Mouse (Mus musculus): ENCODE results near the gene Tceanc2.

Tceanc2 gene

GRCm38 (mm10) chr4:107178830-107179490 lies at the start of gene Tceanc2:
TSS of gene Tceanc2 (minus strand) at chr4:107179116.
- peak; percentile 46 for DNase-seq

- DNase-seq: no peak
Measured at GRCm38 (mm10) chr4:107226313-107226712, 47.4 kb upstream of the Tceanc2 start.

GRCm38 (mm10) chr4:107223225-107224204 lies 44.6 kb upstream of the Tceanc2 start:
- peak; percentile 13 for DNase-seq

GRCm38 (mm10) chr4:107221524-107221923 lies 42.6 kb upstream of the Tceanc2 start:
- DNase-seq: peak; percentile 8

GRCm38 (mm10) chr4:107217574-107217973 lies 38.7 kb upstream of the Tceanc2 start:
- no peak for DNase-seq

- no peak for DNase-seq
Measured at GRCm38 (mm10) chr4:107213279-107214011, 34.5 kb upstream of the Tceanc2 start.

GRCm38 (mm10) chr4:107211936-107212335 lies 33.0 kb upstream of the Tceanc2 start:
- DNase-seq: no peak

GRCm38 (mm10) chr4:107211465-107211864 lies 32.5 kb upstream of the Tceanc2 start:
- DNase-seq: no peak

GRCm38 (mm10) chr4:107210483-107211097 lies 31.7 kb upstream of the Tceanc2 start:
- DNase-seq: no peak

- DNase-seq: no peak
Measured at GRCm38 (mm10) chr4:107208880-107209279, 30.0 kb upstream of the Tceanc2 start, which contains the start of gene Ldlrad1. TSS of gene Ldlrad1 (plus strand) at chr4:107209180.

GRCm38 (mm10) chr4:107207016-107207415 lies 28.1 kb upstream of the Tceanc2 start:
- no peak for DNase-seq

- DNase-seq: no peak
Measured at GRCm38 (mm10) chr4:107203001-107203400, 24.1 kb upstream of the Tceanc2 start.

- DNase-seq: no peak
Measured at GRCm38 (mm10) chr4:107201779-107202178, 22.9 kb upstream of the Tceanc2 start.

- DNase-seq: no peak
Measured at GRCm38 (mm10) chr4:107198072-107198471, 19.2 kb upstream of the Tceanc2 start.

- no peak for DNase-seq
Measured at GRCm38 (mm10) chr4:107196454-107196853, 17.5 kb upstream of the Tceanc2 start.

GRCm38 (mm10) chr4:107193841-107194240 lies 14.9 kb upstream of the Tceanc2 start:
- no peak for DNase-seq

GRCm38 (mm10) chr4:107185703-107186102 lies 6.8 kb upstream of the Tceanc2 start:
- DNase-seq: no peak

- no peak for DNase-seq
Measured at GRCm38 (mm10) chr4:107183203-107183602, 4.3 kb upstream of the Tceanc2 start.

GRCm38 (mm10) chr4:107182796-107183195 lies 3.9 kb upstream of the Tceanc2 start:
- DNase-seq: no peak

GRCm38 (mm10) chr4:107181866-107182265 lies 3.0 kb upstream of the Tceanc2 start:
- DNase-seq: no peak

- DNase-seq: no peak
Measured at GRCm38 (mm10) chr4:107180746-107181145, 1.8 kb upstream of the Tceanc2 start.

GRCm38 (mm10) chr4:107179561-107179960 lies 645 bp upstream of the Tceanc2 start:
- DNase-seq: no peak

Measured in cerebellum, adult 11 months (tissue).